Mouse (Mus musculus): ENCODE measurements around the gene Hsd11b1.
"Not testable (repeated sequence)": the region's sequence is repeated elsewhere in the genome, so short reads cannot be mapped to it uniquely, and the experiment has no call there.

Gene Hsd11b1

GRCm38 (mm10) chr1:193279492-193279891 lies 15.6 kb upstream of the Hsd11b1 start:
- DNase-seq (ENCODE audit: low spot score in 2 of 2), result no peak

GRCm38 (mm10) chr1:193278414-193279045 lies 14.7 kb upstream of the Hsd11b1 start:
- DNase-seq (ENCODE audit: low spot score in 2 of 2), result no peak

GRCm38 (mm10) chr1:193274407-193275071 lies 10.7 kb upstream of the Hsd11b1 start:
- no peak for DNase-seq (ENCODE audit: low spot score in 2 of 2)

- DNase-seq (ENCODE audit: low spot score in 2 of 2), result peak in 1 of 2 experiments; percentile 33
These were observed 9.2 kb upstream of the Hsd11b1 start, which contains the start of gene G0s2 for GRCm38 (mm10) chr1:193272916-193273601. Gene G0s2, minus strand, starts transcription at chr1:193273217.

GRCm38 (mm10) chr1:193272137-193272915 lies 8.5 kb upstream of the Hsd11b1 start:
- DNase-seq (ENCODE audit: low spot score in 2 of 2), result no peak

- DNase-seq (ENCODE audit: low spot score in 2 of 2), result no peak
These were observed 7.3 kb upstream of the Hsd11b1 start for GRCm38 (mm10) chr1:193270965-193271763.

GRCm38 (mm10) chr1:193265734-193266133 lies 1.9 kb upstream of the Hsd11b1 start:
- no peak for DNase-seq (ENCODE audit: low spot score in 2 of 2)

- DNase-seq (ENCODE audit: low spot score in 2 of 2), result no peak
These were observed 608 bp downstream of the Hsd11b1 start for GRCm38 (mm10) chr1:193263026-193263907.

- DNase-seq (ENCODE audit: low spot score in 2 of 2), result no peak
These were observed 1.9 kb downstream of the Hsd11b1 start for GRCm38 (mm10) chr1:193261897-193262548.

GRCm38 (mm10) chr1:193259559-193259958 lies 4.3 kb downstream of the Hsd11b1 start:
- DNase-seq (ENCODE audit: low spot score in 2 of 2), result no peak

- DNase-seq (ENCODE audit: low spot score in 2 of 2), result no peak
These were observed 7.2 kb downstream of the Hsd11b1 start for GRCm38 (mm10) chr1:193256621-193257098.

- no peak for DNase-seq (ENCODE audit: low spot score in 2 of 2)
These were observed 7.6 kb downstream of the Hsd11b1 start for GRCm38 (mm10) chr1:193256289-193256577.

- peak; percentile 50 to 65 for DNase-seq (ENCODE audit: low spot score in 2 of 2)
These were observed 8.2 kb downstream of the Hsd11b1 start for GRCm38 (mm10) chr1:193255488-193256288.

GRCm38 (mm10) chr1:193255032-193255431 lies 8.8 kb downstream of the Hsd11b1 start:
- DNase-seq (ENCODE audit: low spot score in 2 of 2), result no peak

- not testable (repeated sequence) for DNase-seq (ENCODE audit: low spot score in 2 of 2)
These were observed 10.0 kb downstream of the Hsd11b1 start for GRCm38 (mm10) chr1:193253895-193254294.

- DNase-seq (ENCODE audit: low spot score in 2 of 2), result no peak
These were observed 11.3 kb downstream of the Hsd11b1 start for GRCm38 (mm10) chr1:193252616-193253015.

GRCm38 (mm10) chr1:193251386-193251785 lies 12.5 kb downstream of the Hsd11b1 start:
- no peak for DNase-seq (ENCODE audit: low spot score in 2 of 2)

GRCm38 (mm10) chr1:193250026-193250425 lies 13.8 kb downstream of the Hsd11b1 start:
- DNase-seq (ENCODE audit: low spot score in 2 of 2), result no peak

- DNase-seq (ENCODE audit: low spot score in 2 of 2), result no peak
These were observed 19.6 kb downstream of the Hsd11b1 start for GRCm38 (mm10) chr1:193244235-193244634.

Measured in spleen, postnatal 36 days (tissue).